Mouse (Mus musculus): ENCODE results near the gene Gm28047. TPM values are rescaled to one million over a fixed set of nuclear protein-coding genes. Genes with fewer than 3 reads are reported as not detected.

Gene Gm28047
- polyA plus RNA-seq, 1 experiment from 2014 or later, result 0.36 TPM

DNA sequence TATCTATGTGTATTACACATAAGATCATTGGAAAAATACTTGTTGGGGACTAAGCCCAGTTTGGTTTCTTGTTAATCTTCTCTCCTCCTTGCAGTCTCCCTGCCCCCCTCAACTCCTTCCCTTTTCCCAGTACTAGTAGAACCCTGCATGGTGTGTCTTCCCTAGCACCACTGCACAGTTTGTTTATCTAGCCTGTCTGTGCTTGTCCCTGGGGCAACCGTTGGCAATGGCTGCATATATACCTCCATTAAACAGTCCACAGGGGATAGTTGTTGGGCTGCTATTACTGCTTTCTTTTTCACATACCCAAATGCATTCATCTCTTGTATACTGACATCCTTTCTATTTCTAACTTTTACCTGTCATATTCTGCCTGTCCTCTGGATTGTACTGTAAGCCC lies 137.2 kb downstream of the Gm28047 start:
- Histone ChIP-seq H3K4me2 (replicated peaks; ENCODE audit: low read depth, low read length) (no peak overlapping the region), H3K27me3 (ENCODE audit: insufficient read depth, low read length) (no peaks in the 10 kb centered on the region), H3K9me3 (ENCODE audit: low read length) (no peaks in the 10 kb centered on the region), H3K4me3 (ENCODE audit: low read length) (no peak overlapping the region), H3K4me1 (ENCODE audit: insufficient read depth, low read length) (no peaks in the 10 kb centered on the region), H3K9ac (replicated peaks; ENCODE audit: low read length) (no peak overlapping the region), H3K36me3 (ENCODE audit: insufficient read depth, low read length) (peaks cover 65% of the 10 kb centered on the region), H3K27ac (ENCODE audit: low read length) (no peak overlapping the region)
- ATAC-seq (ENCODE audit: low FRiP score, low TSS enrichment), result no peak
- WGBS, result 68% methylated on average over 1 of the region's 1 CpGs

DNA sequence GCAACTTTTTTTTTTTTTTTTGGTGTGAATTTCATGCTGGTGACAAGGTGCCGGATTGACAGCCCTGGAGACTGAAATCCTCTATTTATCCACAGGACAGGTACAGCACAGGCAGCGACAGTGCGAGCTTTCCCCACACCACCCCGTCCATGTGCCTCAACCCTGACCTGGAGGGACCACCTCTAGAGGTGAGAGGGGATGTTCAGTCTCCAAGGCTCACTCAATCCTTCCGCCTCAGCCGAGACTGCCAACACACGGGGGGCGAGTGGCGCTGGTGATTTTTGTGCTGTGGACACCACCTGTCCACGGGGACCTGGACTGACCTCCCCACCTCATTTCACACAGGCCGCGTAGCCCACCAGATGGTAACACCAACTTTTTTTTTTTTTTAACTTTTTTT lies 139.0 kb downstream of the Gm28047 start:
- Histone ChIP-seq H3K27me3 (ENCODE audit: insufficient read depth, low read length) (no peaks in the 10 kb centered on the region), H3K4me3 (ENCODE audit: low read length) (no peak overlapping the region), H3K9me3 (ENCODE audit: low read length) (no peaks in the 10 kb centered on the region), H3K27ac (ENCODE audit: low read length) (no peak overlapping the region), H3K36me3 (ENCODE audit: insufficient read depth, low read length) (peaks cover 68% of the 10 kb centered on the region), H3K4me1 (ENCODE audit: insufficient read depth, low read length) (no peaks in the 10 kb centered on the region), H3K4me2 (replicated peaks; ENCODE audit: low read depth, low read length) (no peak overlapping the region), H3K9ac (replicated peaks; ENCODE audit: low read length) (no peak overlapping the region)
- 90% methylated on average over 12 of the region's 12 CpGs for WGBS
- 0 out of 2 replicates have a peak, but pooled peaks have one; percentile 23 for ATAC-seq (ENCODE audit: low FRiP score, low TSS enrichment)

DNA sequence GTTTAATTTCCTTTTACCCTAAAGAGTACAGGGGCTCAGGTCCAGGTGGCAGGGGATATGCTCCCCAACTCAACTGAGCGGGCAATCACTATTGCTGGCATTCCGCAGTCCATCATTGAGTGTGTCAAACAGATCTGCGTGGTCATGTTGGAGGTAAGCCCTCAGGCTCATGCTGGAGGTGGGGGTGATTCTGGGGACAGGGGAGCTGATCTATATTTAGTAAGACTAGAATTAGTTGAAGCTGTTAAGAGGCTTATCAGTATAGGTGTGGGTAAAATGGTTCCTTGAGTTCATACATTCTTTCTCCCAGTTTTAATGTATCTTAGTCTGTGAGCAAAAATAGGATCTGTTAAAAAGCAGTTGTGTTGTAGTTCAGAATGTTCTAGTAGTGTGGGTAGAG lies 141.7 kb downstream of the Gm28047 start:
- WGBS, result 92% methylated on average over 3 of the region's 3 CpGs
- Histone ChIP-seq H3K4me2 (replicated peaks; ENCODE audit: low read depth, low read length) (no peak overlapping the region), H3K9ac (replicated peaks; ENCODE audit: low read length) (no peak overlapping the region), H3K4me1 (ENCODE audit: insufficient read depth, low read length) (no peaks in the 10 kb centered on the region), H3K27me3 (ENCODE audit: insufficient read depth, low read length) (no peaks in the 10 kb centered on the region), H3K36me3 (ENCODE audit: insufficient read depth, low read length) (peaks cover 68% of the 10 kb centered on the region), H3K27ac (ENCODE audit: low read length) (no peak overlapping the region), H3K9me3 (ENCODE audit: low read length) (no peaks in the 10 kb centered on the region), H3K4me3 (ENCODE audit: low read length) (no peak overlapping the region)
- no peak for ATAC-seq (ENCODE audit: low FRiP score, low TSS enrichment)

DNA sequence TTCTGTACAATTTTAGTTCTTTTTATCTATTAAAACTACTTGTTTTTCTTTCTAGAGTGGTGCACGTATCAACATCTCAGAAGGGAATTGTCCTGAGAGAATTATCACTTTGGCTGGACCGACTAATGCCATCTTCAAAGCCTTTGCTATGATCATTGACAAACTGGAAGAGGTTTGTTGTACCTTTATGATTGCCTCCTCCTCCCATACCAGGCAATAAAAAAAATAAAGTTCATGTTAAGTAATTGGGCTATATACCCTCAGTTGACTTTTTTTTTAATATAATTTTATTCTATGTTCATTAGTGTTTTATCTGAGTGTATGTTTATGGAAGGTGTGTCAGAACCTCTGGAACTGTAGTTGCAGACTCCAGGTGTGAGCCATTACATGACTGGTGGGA lies 150.3 kb downstream of the Gm28047 start:
- no peaks in the 10 kb centered on the region for H3K27me3 ChIP-seq (ENCODE audit: insufficient read depth, low read length)
- no peak overlapping the region for H3K4me3 ChIP-seq (ENCODE audit: low read length)
- 91% methylated on average over 2 of the region's 2 CpGs for WGBS
- no peak overlapping the region for H3K9ac ChIP-seq (replicated peaks; ENCODE audit: low read length)
- H3K4me2 ChIP-seq (replicated peaks; ENCODE audit: low read depth, low read length), result no peak overlapping the region
- no peak overlapping the region for H3K27ac ChIP-seq (ENCODE audit: low read length)
- H3K36me3 ChIP-seq (ENCODE audit: insufficient read depth, low read length), result peaks cover 36% of the 10 kb centered on the region
- H3K4me1 ChIP-seq (ENCODE audit: insufficient read depth, low read length), result peaks cover 13% of the 10 kb centered on the region
- no peak for ATAC-seq (ENCODE audit: low FRiP score, low TSS enrichment)
- H3K9me3 ChIP-seq (ENCODE audit: low read length), result no peaks in the 10 kb centered on the region

MicroRNAs within 50 kb of the gene (microRNA counts, 519-probe panel; counts per million panel counts)
- 104 counts per million, percentile 35 among the panel's probes with 10 or more counts for microRNA mmu-miR-688

Small RNA genes lying within 50 kb of the gene (microRNA-seq; reads per million reads assigned to microRNA genes)
- gene Mir688, result 0.79 reads per million

Other genes with a start within 250 kb of the Gm28047 start
- gene Sp1, start 218.9 kb downstream of the Gm28047 start, polyA plus RNA-seq (2015; fragmentation: Nextera tagmentation; extraction: Ambion mirVana), result 10.6 and 11.3 TPM in 2 replicates
- 1.7 and 2.0 TPM in 2 replicates for gene Amhr2, start 179.7 kb downstream of the Gm28047 start, polyA plus RNA-seq (2015; fragmentation: Nextera tagmentation; extraction: Ambion mirVana)
- gene Prr13, start 166.0 kb downstream of the Gm28047 start, polyA plus RNA-seq (2015; fragmentation: Nextera tagmentation; extraction: Ambion mirVana), result 81.5 and 94.9 TPM in 2 replicates
- 209 and 212 TPM in 2 replicates for gene Pcbp2, start 154.5 kb downstream of the Gm28047 start, polyA plus RNA-seq (2015; fragmentation: Nextera tagmentation; extraction: Ambion mirVana)
- 6.7 TPM in 1 of 2 replicates, not detected in the other for gene Gm10337, start 121.3 kb downstream of the Gm28047 start, polyA plus RNA-seq (2015; fragmentation: Nextera tagmentation; extraction: Ambion mirVana)
- 17.2 and 19.5 TPM in 2 replicates for gene Map3k12, start 108.0 kb downstream of the Gm28047 start, polyA plus RNA-seq (2015; fragmentation: Nextera tagmentation; extraction: Ambion mirVana)
- 95.6 and 99.3 TPM in 2 replicates for gene Tarbp2, start 106.9 kb downstream of the Gm28047 start, polyA plus RNA-seq (2015; fragmentation: Nextera tagmentation; extraction: Ambion mirVana)
- 2.0 and 2.9 TPM in 2 replicates for gene Npff, start 100.1 kb downstream of the Gm28047 start, polyA plus RNA-seq (2015; fragmentation: Nextera tagmentation; extraction: Ambion mirVana)
- gene Atf7, start 397 bp upstream of the Gm28047 start, polyA plus RNA-seq (2015; fragmentation: Nextera tagmentation; extraction: Ambion mirVana), result 30.9 and 39.2 TPM in 2 replicates
- 60.1 and 74.0 TPM in 2 replicates for gene Atp5g2, start 47.3 kb upstream of the Gm28047 start, polyA plus RNA-seq (2015; fragmentation: Nextera tagmentation; extraction: Ambion mirVana)
- 60.4 and 63.2 TPM in 2 replicates for gene Calcoco1, start 97.1 kb upstream of the Gm28047 start, polyA plus RNA-seq (2015; fragmentation: Nextera tagmentation; extraction: Ambion mirVana)

Measured in kidney, embryonic 16.5 days (tissue).